Mouse (Mus musculus): ENCODE measurements around the gene Cyp21a1.

DNA sequence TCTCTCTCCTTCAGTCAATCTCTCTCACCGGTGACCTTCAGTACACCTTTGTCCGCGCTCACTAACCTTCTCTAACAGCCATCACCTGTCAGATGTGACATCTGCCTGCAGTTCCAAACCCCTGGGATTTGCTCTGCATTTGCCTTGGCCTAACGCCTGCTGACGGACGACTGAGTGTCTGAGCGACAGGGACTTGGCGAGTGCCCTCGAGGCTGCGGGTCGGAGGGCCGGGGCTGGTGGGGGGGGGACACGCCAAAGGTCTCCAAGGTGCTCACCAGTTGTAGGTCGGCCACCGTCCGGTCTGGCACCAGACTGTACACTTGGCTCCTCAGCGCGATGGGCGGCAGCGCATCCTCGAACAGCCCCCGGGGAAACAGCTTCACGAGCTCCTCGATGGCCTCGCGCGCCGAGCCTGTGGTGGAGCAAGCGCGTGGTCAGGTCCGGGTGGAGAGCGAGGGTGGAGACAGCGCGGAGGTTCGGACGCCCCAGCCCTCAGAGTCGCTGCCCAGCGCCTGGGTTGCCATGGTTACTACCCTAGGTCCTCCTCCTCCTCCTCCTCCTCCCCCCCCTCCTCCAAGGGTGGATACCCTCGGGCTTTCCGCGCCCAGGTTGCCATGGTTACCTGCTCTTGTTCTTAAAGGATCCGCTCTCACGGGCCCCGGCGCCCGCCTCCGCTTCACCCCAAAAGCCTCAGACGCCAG is 31.9 kb upstream of the Cyp21a1 start:
- no peak for TF ChIP-seq POLR2A (IDR thresholded peaks at IDR 0.05; ENCODE audit: extremely low read depth, insufficient read depth, low read length)
- no peak for TF ChIP-seq CTCF (IDR thresholded peaks at IDR 0.05; ENCODE audit: low read depth, low read length)
